Mouse (Mus musculus): ENCODE data around the gene Akna. TPM values are rescaled to one million over a fixed set of nuclear protein-coding genes. Genes with fewer than 3 reads are reported as not detected.
A peak's percentile ranks its signal among the peaks of the same experiment; 100 is the strongest.

The Akna gene
- polyA plus RNA-seq, 1 experiment from 2014 or later, result 4.8 TPM

DNA sequence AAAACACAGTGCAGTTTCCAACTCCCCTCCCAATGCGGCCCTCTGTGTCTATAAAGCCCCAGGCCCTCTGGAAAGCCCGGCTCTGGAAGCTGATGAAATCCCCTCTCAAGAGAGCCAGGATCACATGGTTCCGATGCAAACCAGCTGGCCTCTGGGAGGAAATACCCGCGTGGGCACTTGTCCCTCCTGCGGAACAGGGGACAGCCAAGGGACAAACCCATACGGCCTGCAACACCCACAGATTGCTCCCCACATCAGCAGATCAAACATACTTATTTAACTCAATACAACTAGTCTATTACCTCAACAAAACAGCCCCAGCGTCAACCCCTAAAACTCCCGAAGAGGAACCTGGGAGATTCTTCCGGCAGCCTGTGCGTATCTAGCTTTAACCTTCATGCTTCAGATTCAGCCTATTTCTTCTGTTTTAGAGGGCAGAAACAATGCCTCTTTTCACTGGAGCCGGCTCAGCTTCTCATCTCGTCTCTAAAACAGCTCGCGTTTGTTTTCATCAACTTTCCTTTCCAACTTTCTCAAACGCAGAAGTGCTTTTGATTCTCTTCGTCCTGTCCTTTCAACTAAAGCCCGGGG, 6.3 kb upstream of the Akna start:
- H3K36me3 ChIP-seq, result no peaks in the 10 kb centered on the region
- peak overlapping the region; percentile 51 for H3K4me3 ChIP-seq
- H3K9me3 ChIP-seq, result no peaks in the 10 kb centered on the region
- peak overlapping the region; percentile 96 for H3K4me2 ChIP-seq
- no peaks in the 10 kb centered on the region for H3K27me3 ChIP-seq
- peak overlapping the region; percentile 61 for H3K9ac ChIP-seq
- 0 out of 2 replicates have a peak overlapping the region, but pooled peaks have one; percentile 18 for H3K27ac ChIP-seq (replicated peaks)
- peaks cover 42% of the 10 kb centered on the region for H3K4me1 ChIP-seq (replicated peaks)
- no peak for ATAC-seq (ENCODE audit: low read depth)
- 3% methylated on average over 18 of the region's 18 CpGs for WGBS

DNA sequence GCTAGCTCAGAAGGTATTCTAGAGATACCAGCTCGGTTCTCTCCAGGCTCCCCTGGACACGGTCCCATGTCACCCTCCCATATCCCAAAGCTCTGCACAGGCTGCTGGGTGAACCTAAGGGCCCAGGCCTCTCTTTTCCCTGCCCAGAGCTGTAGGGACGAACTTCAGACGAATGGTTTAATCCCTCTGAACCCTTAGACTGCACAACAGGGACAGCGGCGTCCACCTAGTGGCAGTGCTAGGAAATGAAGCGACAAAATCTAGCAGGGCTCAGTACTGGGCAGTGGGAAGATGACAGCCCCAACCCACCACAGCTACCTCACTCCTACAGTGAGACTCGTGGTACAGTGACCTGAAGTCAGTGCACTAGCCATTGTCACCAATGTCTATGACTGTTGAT, 5.5 kb upstream of the Akna start:
- 11% methylated on average over 8 of the region's 8 CpGs for WGBS
- H3K9ac ChIP-seq, result 0 out of 2 replicates have a peak overlapping the region, but pooled peaks have one; percentile 47
- H3K4me2 ChIP-seq, result peak overlapping the region; percentile 96
- peaks cover 50% of the 10 kb centered on the region for H3K4me1 ChIP-seq (replicated peaks)
- H3K36me3 ChIP-seq, result no peaks in the 10 kb centered on the region
- no peaks in the 10 kb centered on the region for H3K27me3 ChIP-seq
- peak; percentile 55 for ATAC-seq (ENCODE audit: low read depth)
- peak overlapping the region; percentile 51; the same call in 1 of the 2 replicates for H3K4me3 ChIP-seq
- peak overlapping the region; percentile 46; the same call in 1 of the 2 replicates for H3K27ac ChIP-seq (replicated peaks)
- H3K9me3 ChIP-seq, result no peaks in the 10 kb centered on the region

DNA sequence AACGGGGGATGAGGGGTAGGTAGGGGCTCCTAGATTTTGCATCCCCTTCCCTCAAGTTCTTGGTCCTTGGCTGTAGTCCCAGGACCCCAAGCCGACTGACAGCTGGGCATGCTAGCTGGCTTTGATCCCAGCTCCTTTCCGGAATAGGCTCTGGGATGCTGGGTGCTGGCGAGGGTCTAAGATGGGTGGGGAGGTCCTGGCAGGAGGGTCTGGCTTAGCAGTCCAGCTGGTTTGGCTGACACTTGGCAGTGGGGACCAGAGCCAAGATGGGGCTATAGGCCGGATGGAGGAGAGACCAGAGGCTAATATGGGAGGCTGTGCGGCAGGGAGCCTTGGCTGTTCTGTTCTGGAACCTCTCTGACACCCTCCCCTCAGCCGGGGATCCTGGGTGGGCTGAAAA, 5.1 kb upstream of the Akna start:
- Histone ChIP-seq H3K27me3 (no peaks in the 10 kb centered on the region), H3K9me3 (no peaks in the 10 kb centered on the region), H3K36me3 (no peaks in the 10 kb centered on the region), H3K4me2 (peak overlapping the region; percentile 96), H3K4me3 (no peak overlapping the region), H3K4me1 (replicated peaks) (peaks cover 54% of the 10 kb centered on the region), H3K27ac (replicated peaks) (peak overlapping the region; percentile 46; the same call in 1 of the 2 replicates), H3K9ac (0 out of 2 replicates have a peak overlapping the region, but pooled peaks have one; percentile 47)
- 61% methylated on average over 7 of the region's 7 CpGs for WGBS
- no peak; the same call in 1 of the 2 replicates for ATAC-seq (ENCODE audit: low read depth)

DNA sequence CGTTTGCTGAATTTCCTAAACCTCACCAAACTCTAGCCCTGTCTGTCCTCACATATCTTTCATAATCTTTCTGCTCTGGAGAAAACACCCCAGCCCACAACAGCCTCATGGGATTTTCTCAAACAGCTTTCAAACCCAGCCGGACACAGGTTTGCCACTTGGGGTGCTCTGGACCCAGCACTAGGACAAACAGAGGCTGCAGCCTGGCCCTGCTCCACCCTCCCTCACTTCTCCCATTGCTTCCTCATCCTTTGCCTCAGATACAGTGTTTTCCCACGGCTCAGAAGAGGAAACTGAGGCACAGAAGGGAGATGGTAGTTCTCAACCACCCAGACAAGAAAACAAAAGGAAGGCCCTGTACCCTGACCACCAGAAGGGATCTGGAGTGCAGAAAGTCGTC, 2.5 kb upstream of the Akna start:
- H3K27ac ChIP-seq (replicated peaks), result no peak overlapping the region
- H3K4me2 ChIP-seq, result no peak overlapping the region
- peaks cover 70% of the 10 kb centered on the region for H3K4me1 ChIP-seq (replicated peaks)
- no peaks in the 10 kb centered on the region for H3K36me3 ChIP-seq
- H3K9me3 ChIP-seq, result no peaks in the 10 kb centered on the region
- no peaks in the 10 kb centered on the region for H3K27me3 ChIP-seq
- no peak overlapping the region for H3K9ac ChIP-seq
- no peak for ATAC-seq (ENCODE audit: low read depth)
- H3K4me3 ChIP-seq, result no peak overlapping the region
- 56% methylated on average over 4 of the region's 4 CpGs for WGBS

DNA sequence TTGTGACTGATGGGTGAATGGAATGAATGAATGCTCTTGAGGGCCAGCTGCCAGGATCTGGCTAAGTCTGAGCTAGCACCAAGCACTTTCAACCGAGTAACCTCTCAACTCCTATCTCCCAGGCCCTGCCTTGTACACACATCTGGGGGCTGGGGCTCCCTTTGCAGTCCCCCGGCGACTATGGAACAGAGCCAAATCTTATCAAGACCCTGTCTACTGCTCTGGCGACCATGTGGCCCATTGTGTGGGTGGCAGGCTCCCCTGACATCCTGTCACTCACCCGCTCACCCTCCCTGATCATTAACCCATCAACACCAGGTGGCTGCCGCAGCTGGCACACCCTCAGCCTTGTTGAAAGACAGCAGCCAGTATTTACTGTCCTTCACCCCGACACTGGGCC, 1.9 kb upstream of the Akna start:
- WGBS, result 21% methylated on average over 7 of the region's 7 CpGs
- no peak for ATAC-seq (ENCODE audit: low read depth)
- Histone ChIP-seq H3K9me3 (no peaks in the 10 kb centered on the region), H3K9ac (no peak overlapping the region), H3K27me3 (no peaks in the 10 kb centered on the region), H3K4me3 (no peak overlapping the region), H3K4me2 (no peak overlapping the region), H3K36me3 (no peaks in the 10 kb centered on the region), H3K27ac (replicated peaks) (0 out of 2 replicates have a peak overlapping the region, but pooled peaks have one; percentile 19), H3K4me1 (replicated peaks) (peaks cover 68% of the 10 kb centered on the region)

DNA sequence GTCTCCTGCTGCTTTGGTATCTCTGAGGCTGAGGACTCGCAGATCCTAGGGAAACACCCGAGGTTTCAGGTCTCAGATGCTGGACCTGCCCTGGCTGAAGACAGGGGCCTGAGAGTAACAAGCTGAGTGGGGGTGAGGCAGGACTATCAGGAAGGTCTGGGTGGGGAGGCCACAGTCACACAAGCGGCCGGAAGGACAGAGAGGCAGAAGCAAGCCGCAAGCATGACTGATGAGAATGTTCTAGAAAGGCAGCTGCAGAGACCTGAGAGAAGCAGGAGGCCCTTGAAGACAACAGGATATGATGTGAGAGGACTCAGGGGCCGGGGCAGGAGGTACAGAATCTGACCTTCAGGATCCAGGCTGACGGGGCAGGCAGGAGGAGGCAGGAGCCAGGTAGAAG, 1.1 kb upstream of the Akna start:
- no peaks in the 10 kb centered on the region for H3K9me3 ChIP-seq
- H3K9ac ChIP-seq, result no peak overlapping the region
- no peaks in the 10 kb centered on the region for H3K36me3 ChIP-seq
- H3K27ac ChIP-seq (replicated peaks), result peak overlapping the region; percentile 84
- H3K4me3 ChIP-seq, result no peak overlapping the region
- WGBS, result 78% methylated on average over 7 of the region's 7 CpGs
- H3K4me1 ChIP-seq (replicated peaks), result peaks cover 65% of the 10 kb centered on the region
- no peak for ATAC-seq (ENCODE audit: low read depth)
- no peaks in the 10 kb centered on the region for H3K27me3 ChIP-seq
- no peak overlapping the region for H3K4me2 ChIP-seq

DNA sequence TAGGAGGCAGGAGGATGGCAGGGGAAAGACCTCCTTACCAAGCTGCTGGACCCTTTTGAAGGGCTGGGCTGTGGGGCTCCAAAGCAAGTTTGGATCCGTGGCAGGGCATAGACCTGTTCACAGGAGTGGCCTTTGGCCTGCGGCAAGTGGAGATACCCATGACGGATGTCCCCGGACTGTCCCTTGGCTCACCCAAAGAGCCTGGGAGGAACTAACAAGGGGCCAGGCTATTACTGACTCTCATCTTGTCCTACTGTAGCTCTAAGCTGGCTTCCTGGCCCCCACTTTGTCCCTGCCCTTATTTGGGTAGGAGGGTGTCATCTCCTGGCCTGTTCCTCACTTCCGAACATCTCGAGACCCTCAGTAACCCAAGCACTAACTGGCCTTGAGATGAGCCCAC, 596 bp downstream of the Akna start:
- peak overlapping the region; percentile 23 for H3K4me3 ChIP-seq
- no peaks in the 10 kb centered on the region for H3K27me3 ChIP-seq
- H3K4me2 ChIP-seq, result peak overlapping the region; percentile 44
- H3K27ac ChIP-seq (replicated peaks), result peak overlapping the region; percentile 84
- no peaks in the 10 kb centered on the region for H3K9me3 ChIP-seq
- ATAC-seq (ENCODE audit: low read depth), result no peak
- H3K9ac ChIP-seq, result peak overlapping the region; percentile 52; the same call in 1 of the 2 replicates
- WGBS, result 59% methylated on average over 6 of the region's 6 CpGs
- H3K4me1 ChIP-seq (replicated peaks), result peaks cover 61% of the 10 kb centered on the region
- peaks cover 3% of the 10 kb centered on the region; the same call in 1 of the 2 replicates for H3K36me3 ChIP-seq

DNA sequence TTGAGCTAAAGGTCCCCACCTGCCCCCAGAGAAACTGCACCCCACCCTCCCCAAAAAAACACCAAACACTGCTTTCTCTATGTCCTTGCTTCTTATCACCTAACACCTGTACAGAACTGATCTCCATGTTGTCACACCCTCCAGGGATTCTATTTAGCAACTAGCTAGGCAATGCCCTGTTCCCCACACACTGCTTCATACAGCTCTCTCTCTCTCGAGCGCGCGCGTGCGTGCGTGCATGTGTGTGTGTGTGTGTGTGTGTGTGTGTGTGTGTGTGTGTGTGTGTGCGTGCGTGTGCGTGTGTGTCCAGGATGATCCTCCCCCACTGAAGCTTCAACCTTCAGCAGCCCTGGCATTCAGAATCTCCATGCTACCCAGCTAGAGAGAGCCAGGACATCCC, 1.1 kb downstream of the Akna start:
- H3K4me2 ChIP-seq, result peak overlapping the region; percentile 44; the same call in 1 of the 2 replicates
- no peak overlapping the region for H3K9ac ChIP-seq
- H3K4me1 ChIP-seq (replicated peaks), result peaks cover 61% of the 10 kb centered on the region
- 89% methylated on average over 8 of the region's 10 CpGs for WGBS
- peaks cover 7% of the 10 kb centered on the region; the same call in 1 of the 2 replicates for H3K36me3 ChIP-seq
- no peak overlapping the region for H3K4me3 ChIP-seq
- no peak for ATAC-seq (ENCODE audit: low read depth)
- no peaks in the 10 kb centered on the region for H3K9me3 ChIP-seq
- no peaks in the 10 kb centered on the region for H3K27me3 ChIP-seq
- no peak overlapping the region for H3K27ac ChIP-seq (replicated peaks)

DNA sequence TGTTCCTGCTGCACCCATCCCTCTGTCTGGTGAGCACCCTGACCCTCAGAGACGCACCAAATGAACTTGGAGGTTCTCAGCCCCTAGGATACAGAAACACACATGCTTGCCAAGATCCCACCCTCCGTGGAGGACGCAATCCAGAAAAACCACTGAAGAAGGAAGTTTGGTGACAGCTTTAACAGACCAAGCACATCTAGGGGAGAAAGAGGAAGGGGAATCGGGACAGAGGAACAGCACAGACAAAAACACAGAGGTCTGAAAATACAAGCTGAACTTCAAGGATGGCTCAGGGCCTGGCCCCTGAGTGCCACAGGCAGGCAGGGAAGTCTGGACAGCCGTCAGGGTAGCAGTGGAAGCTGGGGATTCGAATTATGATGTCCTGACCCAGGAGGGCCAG, 1.5 kb downstream of the Akna start:
- no peak for ATAC-seq (ENCODE audit: low read depth)
- Histone ChIP-seq H3K4me2 (no peak overlapping the region), H3K9me3 (no peaks in the 10 kb centered on the region), H3K4me1 (replicated peaks) (peaks cover 61% of the 10 kb centered on the region), H3K36me3 (peaks cover 8% of the 10 kb centered on the region; the same call in 1 of the 2 replicates), H3K9ac (no peak overlapping the region), H3K27me3 (no peaks in the 10 kb centered on the region), H3K4me3 (no peak overlapping the region), H3K27ac (replicated peaks) (0 out of 2 replicates have a peak overlapping the region, but pooled peaks have one; percentile 5)
- 83% methylated on average over 6 of the region's 6 CpGs for WGBS

DNA sequence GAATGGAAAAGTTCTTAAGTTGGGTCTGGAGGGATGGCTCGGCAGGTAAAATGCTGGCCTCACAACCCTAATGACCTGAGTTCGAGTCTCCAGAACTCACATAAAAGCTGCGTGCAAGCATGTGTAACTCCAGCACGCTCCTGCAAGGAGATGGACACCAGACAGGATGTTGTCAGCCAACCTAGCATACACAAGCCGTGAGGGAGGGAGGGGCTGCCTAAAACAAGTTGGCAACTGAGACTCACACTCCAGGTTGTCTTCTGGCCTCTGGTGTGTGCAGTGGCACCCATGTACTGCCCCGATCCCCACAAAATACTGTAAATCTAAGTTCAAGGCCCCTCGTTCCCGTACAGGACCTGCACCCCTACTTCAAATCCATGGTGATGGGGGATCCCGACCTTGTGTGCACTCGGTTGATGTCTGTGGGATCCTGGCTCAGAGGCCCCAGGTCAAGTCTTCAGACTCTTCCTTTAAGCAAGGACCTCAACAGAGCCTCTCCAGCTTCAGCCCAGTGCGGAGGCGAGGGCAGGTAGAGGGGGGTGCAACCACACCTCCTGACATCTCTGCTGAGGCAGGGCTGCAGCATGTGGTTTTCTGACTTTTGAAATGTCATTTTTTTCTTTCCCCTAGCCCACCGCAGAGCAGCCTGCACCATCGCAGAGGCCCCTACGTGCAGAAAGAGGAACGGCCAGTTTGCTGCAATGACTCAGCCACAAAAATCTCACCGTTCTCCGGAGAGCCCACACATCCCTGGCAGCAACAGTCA, 2.4 kb downstream of the Akna start:
- Histone ChIP-seq H3K9ac (no peak overlapping the region), H3K36me3 (peaks cover 13% of the 10 kb centered on the region; the same call in 1 of the 2 replicates), H3K4me3 (no peak overlapping the region), H3K4me2 (no peak overlapping the region), H3K27ac (replicated peaks) (no peak overlapping the region), H3K4me1 (replicated peaks) (peaks cover 57% of the 10 kb centered on the region), H3K27me3 (no peaks in the 10 kb centered on the region), H3K9me3 (no peaks in the 10 kb centered on the region)
- 91% methylated on average over 18 of the region's 18 CpGs for WGBS
- ATAC-seq (ENCODE audit: low read depth), result no peak

DNA sequence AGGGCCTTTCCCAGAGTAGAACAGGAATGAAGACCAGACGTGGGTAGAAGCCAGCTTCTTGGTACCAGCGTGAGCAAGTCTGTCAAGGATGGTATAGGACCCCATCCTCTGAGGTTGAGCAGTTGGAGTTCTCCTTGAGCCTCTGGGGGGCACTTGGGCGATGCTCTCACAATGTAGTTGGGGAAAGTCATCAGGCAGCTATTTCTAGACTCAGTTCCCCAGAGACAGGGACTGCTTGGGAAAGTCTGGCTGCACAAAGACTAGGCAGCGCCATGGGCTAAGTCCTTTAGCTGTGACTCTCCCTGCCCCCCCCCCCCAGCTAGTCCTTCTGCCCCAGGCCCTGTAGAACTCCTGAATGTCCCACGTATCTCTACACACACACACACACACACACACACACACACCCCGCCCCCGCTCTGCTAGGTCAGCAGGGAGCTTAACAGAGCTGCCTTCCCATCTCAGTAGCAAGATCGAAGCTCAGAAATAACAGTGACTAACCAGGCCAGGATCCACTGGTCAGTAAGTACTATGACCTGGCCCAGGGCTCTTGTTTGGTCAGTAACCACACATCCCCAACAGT, 3.4 kb downstream of the Akna start:
- no peak overlapping the region for H3K9ac ChIP-seq
- H3K27me3 ChIP-seq, result no peaks in the 10 kb centered on the region
- no peak for ATAC-seq (ENCODE audit: low read depth)
- no peak overlapping the region for H3K4me3 ChIP-seq
- H3K27ac ChIP-seq (replicated peaks), result no peak overlapping the region
- no peak overlapping the region for H3K4me2 ChIP-seq
- H3K36me3 ChIP-seq, result peaks cover 23% of the 10 kb centered on the region
- H3K9me3 ChIP-seq, result no peaks in the 10 kb centered on the region
- 54% methylated on average over 8 of the region's 8 CpGs for WGBS
- peaks cover 48% of the 10 kb centered on the region for H3K4me1 ChIP-seq (replicated peaks)
